Mouse (Mus musculus) thymus, postnatal 0 days (tissue): Measurements from ENCODE around the gene Hoga1. TPM values are rescaled to one million over a fixed set of nuclear protein-coding genes. Genes with fewer than 3 reads are reported as not detected.

Experiments used
- DNase-seq: peaks from one replicate; pipeline ENCODE4 v3.0.0-alpha.2; 2015; ENCODE audit warnings: low spot score
- polyA plus RNA-seq: library from polyadenylated mRNA; unstranded; fragments of >200 nt; fragmentation: Nextera tagmentation; extraction: Ambion mirVana; gene quantifications from 2 replicates; pipeline ENCODE4 v1.2.1, GENCODE M21; 2015

Gene Hoga1
- polyA plus RNA-seq, 1 experiment from 2014 or later = 1.4 TPM

- DNase-seq = no peak
Measured at GRCm38 (mm10) chr19:42021681-42022541, 23.5 kb upstream of the Hoga1 start.

- no peak for DNase-seq
Measured at GRCm38 (mm10) chr19:42022542-42022848, 22.9 kb upstream of the Hoga1 start.

GRCm38 (mm10) chr19:42026158-42026557 lies 19.3 kb upstream of the Hoga1 start:
- DNase-seq = peak; percentile 67

- DNase-seq = peak; percentile 36
Measured at GRCm38 (mm10) chr19:42031112-42031511, 14.3 kb upstream of the Hoga1 start.

GRCm38 (mm10) chr19:42033611-42034010 lies 11.8 kb upstream of the Hoga1 start:
- DNase-seq = no peak

GRCm38 (mm10) chr19:42034146-42034775 lies 11.1 kb upstream of the Hoga1 start:
- no peak for DNase-seq

- no peak for DNase-seq
Measured at GRCm38 (mm10) chr19:42034881-42035455, 10.4 kb upstream of the Hoga1 start.

- peak; percentile 73 for DNase-seq
Measured at GRCm38 (mm10) chr19:42035456-42036248, 9.8 kb upstream of the Hoga1 start, which contains the start of gene Ankrd2. Ankrd2 (plus strand) TSS chr19:42036000.

GRCm38 (mm10) chr19:42036357-42036756 lies 9.1 kb upstream of the Hoga1 start:
- no peak for DNase-seq

- no peak for DNase-seq
Measured at GRCm38 (mm10) chr19:42037167-42037702, 8.2 kb upstream of the Hoga1 start.

GRCm38 (mm10) chr19:42038310-42038709 lies 7.1 kb upstream of the Hoga1 start:
- no peak for DNase-seq

GRCm38 (mm10) chr19:42043988-42044387 lies 1.4 kb upstream of the Hoga1 start:
- DNase-seq = no peak

GRCm38 (mm10) chr19:42050251-42050650 lies 4.8 kb downstream of the Hoga1 start:
- no peak for DNase-seq

GRCm38 (mm10) chr19:42051351-42051750 lies 5.9 kb downstream of the Hoga1 start:
- DNase-seq = no peak

GRCm38 (mm10) chr19:42051948-42052347 lies 6.5 kb downstream of the Hoga1 start, which contains the start of gene 4933411K16Rik:
4933411K16Rik (plus strand) TSS chr19:42052248.
- DNase-seq = no peak

- no peak for DNase-seq
Measured at GRCm38 (mm10) chr19:42054255-42054654, 8.8 kb downstream of the Hoga1 start.

GRCm38 (mm10) chr19:42055881-42056280 lies 10.5 kb downstream of the Hoga1 start:
- no peak for DNase-seq

- DNase-seq = no peak
Measured at GRCm38 (mm10) chr19:42056719-42057409, 11.5 kb downstream of the Hoga1 start.

GRCm38 (mm10) chr19:42058426-42058825 lies 13.0 kb downstream of the Hoga1 start:
- no peak for DNase-seq

GRCm38 (mm10) chr19:42061443-42061842 lies 16.0 kb downstream of the Hoga1 start:
- no peak for DNase-seq
